Mouse (Mus musculus) kidney, embryonic 15.5 days (tissue): ENCODE results near the gene Tead1. TPM values are rescaled to one million over a fixed set of nuclear protein-coding genes. Genes with fewer than 3 reads are reported as not detected.

Experiments used
- ATAC-seq: fragments of 200-750 bp; cut with Nextera tagmentation; replicated peaks from 2 replicates; pipeline ENCODE4 v1.8.0; 2017; ENCODE audit warnings: moderate TSS enrichment; ENCODE audit not compliant: low FRiP score
- H3K27ac ChIP-seq: fragments of 300-500 bp; sonication (generic); 2 replicates; pipeline ENCODE4 v1.5.1; 2015; ENCODE audit warnings: mild to moderate bottlenecking, inconsistent platforms
- H3K27me3 ChIP-seq: fragments of 300-500 bp; sonication (generic); 2 replicates; pipeline ENCODE4 v1.6.1; 2015; ENCODE audit warnings: inconsistent platforms
- H3K36me3 ChIP-seq: fragments of 300-500 bp; sonication (generic); 2 replicates; pipeline ENCODE4 v1.6.1; 2015; ENCODE audit warnings: inconsistent platforms
- H3K4me1 ChIP-seq: fragments of 300-500 bp; sonication (generic); 2 replicates; pipeline ENCODE4 v1.6.1; 2015; ENCODE audit warnings: inconsistent platforms
- H3K4me2 ChIP-seq: fragments of 300-500 bp; sonication (generic); 2 replicates; pipeline ENCODE4 v1.6.1; 2015; ENCODE audit warnings: moderate library complexity, mild to moderate bottlenecking, inconsistent platforms
- H3K4me3 ChIP-seq: fragments of 300-500 bp; sonication (generic); replicated peaks from 2 replicates; pipeline ENCODE4 v1.5.1; 2015; ENCODE audit warnings: mild to moderate bottlenecking, inconsistent platforms
- H3K9ac ChIP-seq: fragments of 300-500 bp; sonication (generic); 2 replicates; pipeline ENCODE4 v1.6.1; 2015; ENCODE audit warnings: mild to moderate bottlenecking, inconsistent platforms
- H3K9me3 ChIP-seq: fragments of 300-500 bp; sonication (generic); replicated peaks from 2 replicates; pipeline ENCODE4 v1.6.1; 2016; ENCODE audit warnings: inconsistent platforms
- WGBS: fragments of 180-500 bp; shearing (Covaris S2); methylation state at CpG from one replicate; pipeline ENCODE4 v1.1.7; 2015; ENCODE audit warnings: mixed read lengths; 5-methylcytosine and 5-hydroxymethylcytosine counted together
- polyA plus RNA-seq: library from polyadenylated mRNA; unstranded; fragments of >200 nt; fragmentation: Nextera tagmentation; extraction: Ambion mirVana; gene quantifications from 2 replicates; pipeline ENCODE4 v1.2.1, GENCODE M21; 2015

Tead1 gene
- polyA plus RNA-seq, 1 experiment from 2014 or later = 30.4 TPM

DNA sequence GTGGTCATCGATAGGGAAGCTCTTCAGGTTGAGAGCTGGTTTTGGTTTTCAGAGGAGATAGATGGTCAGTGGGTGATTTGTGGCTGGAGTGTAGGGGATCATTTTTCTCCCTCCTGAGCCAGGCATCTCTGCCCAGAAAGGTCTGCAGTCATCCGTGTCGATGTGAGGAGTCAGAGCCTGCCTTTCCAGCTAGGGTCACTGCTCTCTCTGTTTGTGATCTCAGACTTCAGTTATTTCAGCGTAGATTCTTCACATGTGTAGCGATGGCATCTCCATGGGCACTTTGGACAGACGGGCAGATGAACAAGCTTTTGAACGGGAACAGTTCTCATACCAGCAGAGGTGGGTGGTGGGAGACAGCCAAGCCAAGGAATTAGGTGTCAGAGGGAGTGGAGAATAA, 106.2 kb downstream of the Tead1 start:
- Histone ChIP-seq H3K9ac (no peak overlapping the region), H3K4me2 (no peak overlapping the region), H3K36me3 (0 out of 2 replicates have a peak, but pooled peaks cover 3% of the 10 kb centered on the region), H3K27me3 (no peaks in the 10 kb centered on the region), H3K9me3 (peaks cover 5% of the 10 kb centered on the region; the same call in 1 of the 2 replicates), H3K4me3 (no peak overlapping the region), H3K27ac (peak overlapping the region; percentile 87), H3K4me1 (peaks cover 72% of the 10 kb centered on the region)
- 27% methylated on average over 7 of the region's 7 CpGs for WGBS
- ATAC-seq = peak; percentile 72

DNA sequence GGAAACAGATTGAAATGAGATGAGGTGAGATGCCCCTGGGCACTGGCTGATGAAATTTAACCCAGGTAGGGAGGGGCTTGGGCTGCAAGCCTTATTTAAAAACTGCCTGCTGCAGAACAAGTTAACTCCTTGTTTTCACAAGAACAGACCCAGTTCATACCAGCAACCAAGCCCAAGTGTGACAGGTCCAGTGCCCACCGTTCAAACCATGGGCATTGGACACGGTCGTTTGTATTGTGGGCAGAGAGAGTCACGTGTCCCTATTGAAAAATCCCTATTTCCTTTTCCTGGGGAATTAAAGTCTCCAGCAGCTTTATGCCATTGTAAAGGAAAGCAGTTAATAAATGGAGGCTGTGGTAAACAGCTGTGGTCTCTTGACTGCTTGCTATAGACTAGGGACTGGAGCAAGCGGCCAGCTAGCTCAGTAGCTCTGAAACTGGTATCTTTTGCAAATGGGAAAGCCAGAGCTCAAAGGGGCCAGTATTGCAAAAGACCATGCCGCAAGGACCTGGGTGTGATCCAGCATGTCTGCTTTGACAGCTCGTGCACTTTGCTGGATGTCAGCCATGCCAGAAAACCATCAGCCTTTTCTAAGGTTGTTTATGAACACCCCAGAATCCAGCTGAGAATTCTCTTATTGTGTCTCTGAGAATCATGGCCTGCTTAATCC, 107.6 kb downstream of the Tead1 start:
- Histone ChIP-seq H3K4me2 (no peak overlapping the region), H3K27me3 (no peaks in the 10 kb centered on the region), H3K4me1 (peaks cover 66% of the 10 kb centered on the region), H3K27ac (peak overlapping the region; percentile 87), H3K4me3 (no peak overlapping the region), H3K9me3 (peaks cover 5% of the 10 kb centered on the region; the same call in 1 of the 2 replicates), H3K9ac (no peak overlapping the region), H3K36me3 (0 out of 2 replicates have a peak, but pooled peaks cover 3% of the 10 kb centered on the region)
- 34% methylated on average over 7 of the region's 7 CpGs for WGBS
- ATAC-seq = 0 out of 2 replicates have a peak, but pooled peaks have one; percentile 37

DNA sequence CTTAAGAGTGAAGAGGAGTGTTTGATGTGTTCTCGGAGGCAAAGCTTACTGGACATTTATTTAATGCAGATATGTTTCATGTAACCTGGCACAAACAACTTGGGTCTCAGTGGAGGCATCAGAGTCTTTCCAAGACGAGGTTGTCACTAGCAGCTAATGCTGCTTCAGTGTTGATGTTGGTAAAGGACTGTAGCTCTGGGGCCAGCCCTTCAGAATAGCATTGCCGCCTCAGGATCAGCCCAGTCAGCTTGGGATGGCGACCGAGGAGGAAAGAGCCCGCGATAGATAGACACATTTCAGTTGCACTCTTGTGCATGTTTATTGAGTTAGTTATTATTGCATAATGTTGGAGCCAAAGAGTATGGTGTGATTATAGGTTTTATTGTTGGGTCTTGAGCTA, 108.2 kb downstream of the Tead1 start:
- WGBS = 79% methylated on average over 7 of the region's 7 CpGs
- Histone ChIP-seq H3K27me3 (no peaks in the 10 kb centered on the region), H3K4me1 (peaks cover 63% of the 10 kb centered on the region), H3K4me3 (no peak overlapping the region), H3K36me3 (0 out of 2 replicates have a peak, but pooled peaks cover 3% of the 10 kb centered on the region), H3K27ac (peak overlapping the region; percentile 87), H3K9ac (no peak overlapping the region), H3K9me3 (peaks cover 5% of the 10 kb centered on the region; the same call in 1 of the 2 replicates), H3K4me2 (no peak overlapping the region)
- no peak for ATAC-seq

DNA sequence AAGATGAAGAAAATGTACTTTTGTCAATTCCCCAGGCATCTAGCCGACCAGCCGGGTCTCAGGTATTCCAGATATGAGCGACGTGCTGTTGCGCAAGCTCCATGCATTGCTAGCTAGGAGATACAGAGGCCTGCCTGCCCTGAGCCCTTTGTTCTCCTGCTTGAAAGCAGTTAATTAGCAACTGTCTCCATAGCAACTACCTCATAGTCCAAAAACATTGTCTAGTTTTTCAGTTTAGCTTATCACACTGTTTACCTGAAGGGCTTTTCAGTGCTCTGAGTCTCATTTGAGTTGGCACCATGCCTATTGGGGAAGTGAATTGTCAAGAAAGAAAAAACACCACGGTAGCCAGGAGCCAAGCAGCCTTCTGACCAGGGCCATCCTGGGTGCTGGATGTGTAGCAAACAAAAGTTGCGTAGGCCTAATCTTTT, 109.2 kb downstream of the Tead1 start:
- Histone ChIP-seq H3K9me3 (peaks cover 5% of the 10 kb centered on the region; the same call in 1 of the 2 replicates), H3K27me3 (no peaks in the 10 kb centered on the region), H3K9ac (no peak overlapping the region), H3K4me2 (no peak overlapping the region), H3K4me1 (peaks cover 67% of the 10 kb centered on the region), H3K36me3 (0 out of 2 replicates have a peak, but pooled peaks cover 3% of the 10 kb centered on the region), H3K27ac (peak overlapping the region; percentile 80), H3K4me3 (no peak overlapping the region)
- 29% methylated on average over 7 of the region's 7 CpGs for WGBS
- peak; percentile 52 for ATAC-seq

GRCm38 (mm10) chr7:112789693-112790092, 110.6 kb downstream of the Tead1 start:
- H3K27me3 ChIP-seq = no peaks in the 10 kb centered on the region
- H3K9me3 ChIP-seq = no peaks in the 10 kb centered on the region
- H3K36me3 ChIP-seq = no peaks in the 10 kb centered on the region
- no peak overlapping the region for H3K4me2 ChIP-seq
- peak overlapping the region; percentile 80; the same call in 1 of the 2 replicates for H3K27ac ChIP-seq
- H3K4me1 ChIP-seq = peaks cover 78% of the 10 kb centered on the region
- no peak overlapping the region for H3K9ac ChIP-seq
- no peak for ATAC-seq
- 80% methylated on average over 4 of the region's 4 CpGs for WGBS
- no peak overlapping the region for H3K4me3 ChIP-seq

DNA sequence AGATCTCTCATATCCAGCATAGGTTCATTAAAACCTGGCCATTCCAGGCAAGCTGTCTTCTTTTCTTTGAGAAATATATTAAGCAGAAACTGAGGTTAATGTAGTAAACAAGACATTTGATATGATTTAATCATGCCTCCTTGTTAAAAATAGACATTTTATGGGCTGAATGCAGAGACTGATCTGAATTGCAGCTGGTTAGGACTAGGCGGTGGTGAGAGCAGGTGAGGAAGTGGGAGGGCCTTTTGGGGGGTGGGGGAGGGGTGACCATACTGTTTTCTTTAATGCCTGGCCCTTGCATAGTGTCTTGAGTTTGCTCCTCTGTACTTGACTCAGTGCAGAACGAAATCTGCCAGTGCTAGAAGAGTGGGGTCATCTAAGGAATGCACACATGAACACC, 111.2 kb downstream of the Tead1 start:
- peak overlapping the region; percentile 63 for H3K27ac ChIP-seq
- peaks cover 74% of the 10 kb centered on the region for H3K4me1 ChIP-seq
- no peaks in the 10 kb centered on the region for H3K36me3 ChIP-seq
- no peaks in the 10 kb centered on the region for H3K9me3 ChIP-seq
- no peak for ATAC-seq
- no peak overlapping the region for H3K4me2 ChIP-seq
- no peaks in the 10 kb centered on the region for H3K27me3 ChIP-seq
- no peak overlapping the region for H3K4me3 ChIP-seq
- no peak overlapping the region for H3K9ac ChIP-seq
- 21% methylated on average over 2 of the region's 2 CpGs for WGBS

DNA sequence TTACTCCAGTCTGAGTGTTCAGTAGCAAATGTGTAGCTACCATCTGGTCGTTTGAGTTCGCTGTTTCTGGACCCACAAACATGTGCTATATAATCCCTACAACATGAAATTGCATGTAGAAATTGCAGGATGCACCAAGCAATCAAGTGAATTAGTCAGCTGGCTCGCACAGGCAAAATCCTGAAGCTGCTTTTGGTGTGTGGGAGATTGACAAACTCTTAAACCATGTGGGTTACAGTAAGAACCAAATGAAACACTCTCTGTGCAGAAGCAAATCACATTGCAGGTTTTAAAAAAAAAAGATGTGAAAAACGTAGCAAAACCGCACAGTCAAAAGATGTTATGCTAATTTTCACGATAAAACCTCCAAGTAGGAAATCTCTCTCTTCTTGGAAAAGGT, 113.6 kb downstream of the Tead1 start:
- Histone ChIP-seq H3K9me3 (no peaks in the 10 kb centered on the region), H3K4me2 (no peak overlapping the region), H3K9ac (no peak overlapping the region), H3K27me3 (no peaks in the 10 kb centered on the region), H3K27ac (no peak overlapping the region), H3K4me3 (no peak overlapping the region), H3K4me1 (peaks cover 51% of the 10 kb centered on the region), H3K36me3 (no peaks in the 10 kb centered on the region)
- 86% methylated on average over 6 of the region's 6 CpGs for WGBS
- no peak for ATAC-seq

DNA sequence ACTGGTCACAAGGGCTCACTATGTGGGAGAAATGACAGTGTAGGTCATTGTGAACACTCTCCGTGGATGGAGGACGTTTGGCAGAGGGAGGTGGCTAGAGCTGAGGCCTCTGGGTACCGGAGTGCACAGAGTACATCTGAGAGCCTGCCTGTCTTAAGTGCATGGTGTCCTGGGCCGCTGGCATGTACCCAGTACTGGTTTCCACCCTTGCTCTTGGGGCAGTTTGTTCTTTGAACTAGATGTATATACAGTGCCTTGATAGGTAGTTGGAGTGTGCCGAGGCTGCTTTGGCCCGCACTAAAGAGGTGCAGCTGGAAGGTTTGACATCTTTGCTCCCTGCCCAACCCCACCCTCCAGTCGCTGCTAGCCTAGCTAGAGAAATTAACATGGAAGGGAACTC, 114.8 kb downstream of the Tead1 start:
- Histone ChIP-seq H3K4me1 (peaks cover 42% of the 10 kb centered on the region), H3K27me3 (no peaks in the 10 kb centered on the region), H3K4me2 (no peak overlapping the region), H3K9ac (no peak overlapping the region), H3K36me3 (no peaks in the 10 kb centered on the region), H3K9me3 (no peaks in the 10 kb centered on the region), H3K4me3 (no peak overlapping the region), H3K27ac (no peak overlapping the region)
- 44% methylated on average over 7 of the region's 7 CpGs for WGBS
- ATAC-seq = no peak; the same call in 1 of the 2 replicates

GRCm38 (mm10) chr7:112794481-112794880, 115.4 kb downstream of the Tead1 start:
- Histone ChIP-seq H3K27me3 (no peaks in the 10 kb centered on the region), H3K4me3 (no peak overlapping the region), H3K9ac (no peak overlapping the region), H3K36me3 (no peaks in the 10 kb centered on the region), H3K27ac (no peak overlapping the region), H3K4me1 (peaks cover 36% of the 10 kb centered on the region), H3K4me2 (no peak overlapping the region), H3K9me3 (no peaks in the 10 kb centered on the region)
- WGBS = 30% methylated on average over 2 of the region's 2 CpGs
- no peak for ATAC-seq

- WGBS = 74% methylated on average over 8 of the region's 8 CpGs
- Histone ChIP-seq H3K4me2 (no peak overlapping the region), H3K9ac (no peak overlapping the region), H3K27ac (no peak overlapping the region), H3K9me3 (no peaks in the 10 kb centered on the region), H3K4me3 (no peak overlapping the region), H3K4me1 (peaks cover 48% of the 10 kb centered on the region), H3K36me3 (no peaks in the 10 kb centered on the region), H3K27me3 (no peaks in the 10 kb centered on the region)
- ATAC-seq = no peak
Measured at GRCm38 (mm10) chr7:112797526-112798321, 118.6 kb downstream of the Tead1 start.

GRCm38 (mm10) chr7:112801706-112802105, 122.6 kb downstream of the Tead1 start:
- H3K27me3 ChIP-seq = no peaks in the 10 kb centered on the region
- H3K9me3 ChIP-seq = no peaks in the 10 kb centered on the region
- H3K4me2 ChIP-seq = no peak overlapping the region
- H3K9ac ChIP-seq = no peak overlapping the region
- no peak overlapping the region for H3K27ac ChIP-seq
- no peak overlapping the region for H3K4me3 ChIP-seq
- no peak for ATAC-seq
- H3K4me1 ChIP-seq = peaks cover 51% of the 10 kb centered on the region
- 76% methylated on average over 8 of the region's 8 CpGs for WGBS
- H3K36me3 ChIP-seq = no peaks in the 10 kb centered on the region

GRCm38 (mm10) chr7:112806718-112807400, 127.7 kb downstream of the Tead1 start:
- Histone ChIP-seq H3K9me3 (no peaks in the 10 kb centered on the region), H3K27me3 (no peaks in the 10 kb centered on the region), H3K9ac (peak overlapping the region; percentile 26; the same call in 1 of the 2 replicates), H3K36me3 (no peaks in the 10 kb centered on the region), H3K4me2 (peak overlapping the region; percentile 55), H3K27ac (peak overlapping the region; percentile 95), H3K4me3 (peak overlapping the region; percentile 30), H3K4me1 (peaks cover 64% of the 10 kb centered on the region)
- ATAC-seq = peak; percentile 65
- 18% methylated on average over 2 of the region's 2 CpGs for WGBS
